Mouse (Mus musculus): ENCODE data around the gene Gpr156.

Gpr156 gene

GRCm38 (mm10) chr16:37916818-37917201 lies 514 bp downstream of the Gpr156 start:
- 33% methylated on average over 7 of the region's 7 CpGs for WGBS

GRCm38 (mm10) chr16:37919000-37919399 lies 2.7 kb downstream of the Gpr156 start:
- 94% methylated on average over 6 of the region's 6 CpGs for WGBS

GRCm38 (mm10) chr16:37920842-37921409 lies 4.6 kb downstream of the Gpr156 start:
- 55% methylated on average over 8 of the region's 8 CpGs for WGBS

GRCm38 (mm10) chr16:37926087-37926486 lies 9.8 kb downstream of the Gpr156 start:
- WGBS: 55% methylated on average over 7 of the region's 7 CpGs

- WGBS: 75% methylated on average over 4 of the region's 4 CpGs
These were observed 10.8 kb downstream of the Gpr156 start for GRCm38 (mm10) chr16:37927117-37927516.

GRCm38 (mm10) chr16:37929006-37929405 lies 12.7 kb downstream of the Gpr156 start:
- WGBS: 43% methylated on average over 2 of the region's 2 CpGs

- WGBS: 81% methylated on average over 2 of the region's 2 CpGs
These were observed 13.3 kb downstream of the Gpr156 start for GRCm38 (mm10) chr16:37929626-37930025.

GRCm38 (mm10) chr16:37934932-37935331 lies 18.6 kb downstream of the Gpr156 start:
- 88% methylated on average over 2 of the region's 2 CpGs for WGBS

GRCm38 (mm10) chr16:37937276-37937675 lies 21.0 kb downstream of the Gpr156 start:
- 83% methylated on average over 8 of the region's 8 CpGs for WGBS

DNA sequence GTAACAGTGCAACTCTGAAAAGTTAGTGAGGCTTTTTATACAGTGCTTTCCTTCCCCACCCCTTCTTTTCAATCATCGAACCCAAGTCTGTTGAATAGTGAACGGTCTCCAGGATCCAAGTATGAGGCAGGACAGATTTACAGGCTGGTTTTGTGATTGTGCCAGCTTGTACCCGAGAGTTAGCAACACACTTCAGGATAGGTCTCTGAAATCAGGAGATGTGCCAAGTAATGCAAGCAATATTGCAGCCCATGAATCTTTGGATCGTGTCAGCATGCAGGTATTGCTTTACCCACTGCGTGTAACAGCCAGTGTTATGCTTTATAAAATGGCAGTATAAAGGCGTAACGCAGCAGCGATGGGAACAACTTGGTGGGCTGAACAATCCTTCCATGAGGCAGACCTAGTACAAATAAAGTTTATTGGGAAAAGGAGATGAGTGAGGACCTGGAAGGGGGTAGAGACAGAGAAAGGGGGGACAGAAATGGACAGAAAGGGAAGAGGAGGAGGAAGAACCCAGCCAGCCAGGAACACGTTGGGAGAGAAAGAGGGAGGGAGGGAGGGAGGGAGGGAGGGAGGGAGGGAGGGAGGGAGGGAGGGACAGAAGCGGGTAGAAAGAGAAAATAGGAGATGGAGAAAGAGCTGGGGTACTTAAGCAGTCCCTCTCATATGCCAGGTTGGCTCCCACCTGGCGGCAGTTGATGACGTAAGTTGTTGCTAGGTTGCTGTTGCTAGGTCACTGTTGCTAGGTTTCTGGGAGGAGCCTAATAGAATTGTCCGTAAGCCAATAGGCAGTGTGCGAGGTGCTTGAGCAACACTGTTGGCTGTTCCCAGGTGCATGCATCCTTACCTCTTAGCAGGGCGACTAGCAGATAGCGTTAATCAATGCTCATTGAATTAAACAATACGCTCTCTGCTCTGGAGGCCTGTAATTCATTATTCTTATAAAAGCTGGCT lies 22.1 kb downstream of the Gpr156 start:
- WGBS: 35% methylated on average over 16 of the region's 17 CpGs

DNA sequence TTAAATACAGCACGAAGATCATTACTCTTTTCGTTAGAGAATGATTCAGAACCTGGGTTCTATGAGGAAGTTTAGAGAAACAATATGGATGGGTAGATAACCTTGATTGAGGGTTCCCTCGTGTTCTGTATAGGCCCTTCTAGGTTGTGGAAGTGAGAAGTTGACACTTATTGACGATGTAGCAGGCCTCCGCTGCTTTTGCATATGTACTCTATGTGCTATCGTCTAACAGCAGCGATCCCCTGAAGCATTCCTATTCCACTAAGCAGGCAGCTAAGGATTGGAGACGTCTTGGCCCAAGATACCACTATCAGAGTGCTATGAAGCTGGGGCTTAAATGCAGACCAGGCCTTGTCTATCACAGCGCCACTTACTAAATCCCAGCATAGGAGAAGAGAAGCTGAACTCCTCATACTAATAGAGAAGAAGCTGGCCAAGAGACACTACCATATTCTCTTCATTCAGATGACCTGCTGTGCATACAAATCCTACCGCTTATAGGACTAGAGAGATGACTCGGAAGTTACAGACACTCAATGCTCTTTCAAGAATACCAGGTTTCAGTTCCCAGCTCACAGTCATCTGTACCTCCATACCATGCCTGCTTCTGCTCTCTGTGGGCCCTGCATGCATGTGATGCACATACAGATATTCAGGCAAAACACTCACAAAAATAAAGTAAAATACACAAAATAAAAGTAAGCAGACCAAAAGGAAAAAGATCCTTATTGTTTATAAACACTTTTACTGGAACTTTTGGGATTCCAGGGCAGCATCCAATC lies 23.0 kb downstream of the Gpr156 start:
- 49% methylated on average over 11 of the region's 11 CpGs for WGBS

DNA sequence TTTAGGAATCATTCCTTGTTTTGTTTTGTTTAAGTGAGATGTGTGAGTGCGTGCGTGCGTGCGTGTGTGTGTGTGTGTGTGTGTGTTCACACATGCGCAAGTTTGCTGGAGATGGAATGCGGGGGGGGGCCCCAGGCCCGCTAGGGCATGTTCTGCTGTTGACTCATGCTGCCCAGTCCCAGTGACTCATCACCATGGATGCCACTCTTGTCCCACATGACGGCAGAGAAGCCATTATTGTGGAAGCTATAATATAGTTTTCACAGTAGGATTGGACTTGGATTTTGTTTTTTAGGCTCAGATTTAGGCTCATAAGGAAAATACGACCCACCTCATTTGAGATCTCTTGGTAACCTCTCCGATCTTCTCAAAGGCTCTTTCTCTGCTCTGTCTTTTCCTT lies 24.0 kb downstream of the Gpr156 start:
- 88% methylated on average over 10 of the region's 10 CpGs for WGBS

GRCm38 (mm10) chr16:37943701-37944100 lies 27.4 kb downstream of the Gpr156 start:
- 59% methylated on average over 2 of the region's 2 CpGs for WGBS

- WGBS: 54% methylated on average over 8 of the region's 8 CpGs
These were observed 28.9 kb downstream of the Gpr156 start for GRCm38 (mm10) chr16:37945031-37945796.

GRCm38 (mm10) chr16:37947160-37947559 lies 30.9 kb downstream of the Gpr156 start:
- WGBS: 28% methylated on average over 5 of the region's 5 CpGs

GRCm38 (mm10) chr16:37948365-37948764 lies 32.1 kb downstream of the Gpr156 start:
- WGBS: 80% methylated on average over 4 of the region's 4 CpGs

DNA sequence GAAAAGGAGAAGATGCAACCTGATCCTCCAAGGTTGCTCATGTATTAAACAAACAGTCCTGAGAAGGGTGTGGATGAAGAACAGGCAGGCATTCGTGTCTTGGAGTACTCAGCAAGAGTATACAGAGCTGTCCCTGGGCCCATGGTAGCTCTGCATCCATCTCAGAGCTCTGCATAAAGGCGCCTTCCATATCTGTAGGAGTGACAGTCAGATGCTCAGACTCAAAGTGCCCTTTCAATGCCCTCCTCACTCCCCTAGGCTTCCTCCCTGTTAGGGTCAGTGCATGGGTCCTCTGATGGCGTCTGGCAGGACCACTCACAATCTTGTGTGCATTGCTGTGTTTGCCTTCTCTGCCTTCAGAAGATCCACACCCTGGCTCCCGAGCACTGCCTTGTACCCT lies 36.9 kb downstream of the Gpr156 start:
- 92% methylated on average over 4 of the region's 4 CpGs for WGBS

- WGBS: 91% methylated on average over 12 of the region's 12 CpGs
These were observed 38.0 kb downstream of the Gpr156 start for GRCm38 (mm10) chr16:37953991-37954942.

GRCm38 (mm10) chr16:37955336-37955917 lies 39.1 kb downstream of the Gpr156 start:
- WGBS: 58% methylated on average over 13 of the region's 13 CpGs

DNA sequence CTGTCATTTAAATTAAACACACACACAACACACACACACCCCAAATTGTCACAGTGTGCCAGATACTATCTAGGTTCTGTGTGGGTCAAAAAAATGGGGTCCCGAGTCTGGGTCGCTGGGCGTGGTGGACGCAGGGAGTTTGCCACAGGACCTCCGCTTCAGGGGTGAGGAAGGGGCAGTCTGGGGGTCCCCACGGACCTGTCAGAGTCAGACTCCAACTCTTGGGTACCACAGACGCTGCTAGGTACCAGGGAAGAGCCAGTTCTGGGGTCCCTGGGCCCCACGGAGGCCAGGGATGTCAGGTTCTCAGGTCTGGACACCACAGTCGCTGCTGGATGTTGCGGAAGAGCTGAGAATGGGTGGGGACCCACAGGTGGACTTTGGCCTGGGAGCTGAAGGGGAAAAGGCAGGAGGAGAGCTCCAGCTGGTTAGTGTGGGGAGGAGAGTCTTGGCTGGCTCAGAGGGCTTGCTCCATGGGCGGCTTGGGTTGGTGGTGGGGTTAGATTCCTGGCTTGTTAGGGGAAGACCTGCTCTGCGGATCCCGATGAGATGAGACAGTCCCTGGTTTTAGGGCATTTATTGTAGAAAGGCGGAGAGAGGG lies 39.9 kb downstream of the Gpr156 start:
- 91% methylated on average over 14 of the region's 14 CpGs for WGBS

All from cerebral cortex, adult 2 months (tissue).